Mouse (Mus musculus) bone marrow, adult 2 months (tissue): ENCODE results near the gene Cdkn2d. TPM values are rescaled to one million over a fixed set of nuclear protein-coding genes. Genes with fewer than 3 reads are reported as not detected.
"Not testable (repeated sequence)": the region's sequence is repeated elsewhere in the genome, so short reads cannot be mapped to it uniquely, and the experiment has no call there.

Experiments
- H3K27ac ChIP-seq: fragments of 200-500 bp; 2 replicates; pipeline ENCODE4 v1.5.1; 2012; ENCODE audit warnings: low read depth, mild to moderate bottlenecking, control low read depth, inconsistent platforms, low read length; ENCODE audit not compliant: control insufficient read depth, poor library complexity, insufficient read depth
- H3K4me1 ChIP-seq: fragments of 200-500 bp; 2 replicates; pipeline ENCODE4 v1.6.1; 2011; ENCODE audit warnings: low read length; ENCODE audit not compliant: control insufficient read depth, insufficient read depth
- H3K4me3 ChIP-seq: fragments of 200-500 bp; replicated peaks from 2 replicates; pipeline ENCODE3; 2011; ENCODE audit warnings: mild to moderate bottlenecking, low read depth, low read length, control low read depth; ENCODE audit not compliant: control insufficient read depth
- CTCF ChIP-seq: fragments of 200-500 bp; IDR thresholded peaks from 2 replicates; pipeline ENCODE4 v1.5.1; 2011; ENCODE audit warnings: low read length, control low read depth; ENCODE audit not compliant: control insufficient read depth, insufficient read depth
- POLR2A ChIP-seq: fragments of 200-500 bp; IDR thresholded peaks from 2 replicates; pipeline ENCODE4 v1.6.1; 2011; ENCODE audit warnings: low read depth, mild to moderate bottlenecking, control low read depth, low read length, borderline replicate concordance; ENCODE audit not compliant: control insufficient read depth
- WGBS: fragments of 180-500 bp; shearing (Covaris S2); methylation state at CpG from one replicate; pipeline ENCODE4 v1.1.7; 2018; 5-methylcytosine and 5-hydroxymethylcytosine counted together
- polyA plus RNA-seq: library from polyadenylated mRNA; stranded (reverse); fragments of >200 nt; gene quantifications from 2 replicates; pipeline ENCODE4 v1.2.4, GENCODE M21; 2011; ENCODE audit warnings: low replicate concordance; ENCODE audit not compliant: missing spikeins, insufficient read depth, insufficient read length

The Cdkn2d gene
- polyA plus RNA-seq, 1 experiment: 99.0 TPM

- Histone ChIP-seq H3K27ac (no peak overlapping the region), H3K4me1 (peaks cover 4% of the 10 kb centered on the region), H3K4me3 (peak overlapping the region; percentile 45)
- WGBS: 86% methylated on average over 5 of the region's 5 CpGs
- no peak for TF ChIP-seq CTCF
These were observed 24.3 kb downstream of the Cdkn2d start for GRCm38 (mm10) chr9:21266889-21267288.

- peak overlapping the region; percentile 92 for H3K27ac ChIP-seq
- peaks cover 6% of the 10 kb centered on the region for H3K4me1 ChIP-seq
- H3K4me3 ChIP-seq: peak overlapping the region; percentile 98
- TF ChIP-seq CTCF: no peak
- WGBS: 6% methylated on average over 11 of the region's 11 CpGs
These were observed 25.6 kb downstream of the Cdkn2d start for GRCm38 (mm10) chr9:21265611-21266010.

GRCm38 (mm10) chr9:21265000-21265561 is 26.1 kb downstream of the Cdkn2d start, which contains the start of gene Atg4d:
TSS of gene Atg4d (plus strand) at chr9:21265293.
- Histone ChIP-seq H3K4me1 (peaks cover 7% of the 10 kb centered on the region), H3K27ac (peak within 1 kb of the TSS; percentile 92), H3K4me3 (peak within 1 kb of the TSS; percentile 98)
- TF ChIP-seq POLR2A: peak; percentile 97; the same call in 1 of the 2 replicates
- TF ChIP-seq CTCF: no peak
- WGBS: under 1% methylated on average over 49 of the region's 49 CpGs

- Histone ChIP-seq H3K4me3 (peak overlapping the region; percentile 67), H3K4me1 (peaks cover 8% of the 10 kb centered on the region), H3K27ac (peak overlapping the region; percentile 92)
- TF ChIP-seq POLR2A (no peak), CTCF (no peak)
- 35% methylated on average over 17 of the region's 17 CpGs for WGBS
These were observed 26.8 kb downstream of the Cdkn2d start for GRCm38 (mm10) chr9:21264272-21264999.

GRCm38 (mm10) chr9:21261831-21262230 is 29.4 kb downstream of the Cdkn2d start:
- WGBS: 15% methylated on average over 2 of the region's 2 CpGs
- peak overlapping the region; percentile 13; the same call in 1 of the 2 replicates for H3K27ac ChIP-seq
- peaks cover 8% of the 10 kb centered on the region for H3K4me1 ChIP-seq
- no peak overlapping the region for H3K4me3 ChIP-seq
- no peak for TF ChIP-seq POLR2A
- TF ChIP-seq CTCF: no peak

- H3K27ac ChIP-seq: no peak overlapping the region
- TF ChIP-seq CTCF: no peak
- TF ChIP-seq POLR2A: no peak
- peaks cover 8% of the 10 kb centered on the region for H3K4me1 ChIP-seq
- no peak overlapping the region for H3K4me3 ChIP-seq
- WGBS: 32% methylated on average over 6 of the region's 6 CpGs
These were observed 30.6 kb downstream of the Cdkn2d start for GRCm38 (mm10) chr9:21260491-21261040.

GRCm38 (mm10) chr9:21256349-21256748 is 34.9 kb downstream of the Cdkn2d start:
- H3K4me1 ChIP-seq, H3K4me3 ChIP-seq, H3K27ac ChIP-seq: not testable (repeated sequence)
- WGBS: 80% methylated on average over 4 of the region's 4 CpGs

GRCm38 (mm10) chr9:21254690-21255089 is 36.5 kb downstream of the Cdkn2d start:
- Histone ChIP-seq H3K27ac (no peak overlapping the region), H3K4me3 (no peak overlapping the region), H3K4me1 (no peaks in the 10 kb centered on the region; the same call in 1 of the 2 replicates)
- TF ChIP-seq CTCF: no peak
- no peak for TF ChIP-seq POLR2A
